Mouse (Mus musculus): ENCODE measurements at regions not wholly inside any gene's neighbourhood (a gene's known extent, or its start where the extent isn't known, plus 50 kb on each side); places are given as distances from the start of the nearest gene placed in this dataset.

- DNase-seq (ENCODE audit: low spot score in 2 of 2), result no peak
Observed at GRCm38 (mm10) chr2:128298996-128299395, 173.2 kb downstream of the Bcl2l11 start.

GRCm38 (mm10) chr2:128301709-128302108 lies 175.9 kb downstream of the Bcl2l11 start:
- DNase-seq (ENCODE audit: low spot score in 2 of 2), result no peak

GRCm38 (mm10) chr2:128304063-128304712 lies 178.3 kb downstream of the Bcl2l11 start:
- DNase-seq (ENCODE audit: low spot score in 2 of 2), result no peak

GRCm38 (mm10) chr2:128306693-128307092 lies 180.9 kb downstream of the Bcl2l11 start:
- DNase-seq (ENCODE audit: low spot score in 2 of 2), result no peak

- no peak for DNase-seq (ENCODE audit: low spot score in 2 of 2)
Observed at GRCm38 (mm10) chr2:128309541-128310030, 183.7 kb downstream of the Bcl2l11 start.

- peak; percentile 67 to 76 for DNase-seq (ENCODE audit: low spot score in 2 of 2)
Observed at GRCm38 (mm10) chr2:128310081-128310480, 184.2 kb downstream of the Bcl2l11 start.

GRCm38 (mm10) chr2:128312084-128312594 lies 186.3 kb downstream of the Bcl2l11 start:
- peak in 1 of 2 experiments; percentile 68 for DNase-seq (ENCODE audit: low spot score in 2 of 2)

GRCm38 (mm10) chr2:128312659-128313581 lies 187.1 kb downstream of the Bcl2l11 start:
- DNase-seq (ENCODE audit: low spot score in 2 of 2), result no peak

GRCm38 (mm10) chr2:128313582-128313918 lies 187.7 kb downstream of the Bcl2l11 start:
- no peak for DNase-seq (ENCODE audit: low spot score in 2 of 2)

- no peak for DNase-seq (ENCODE audit: low spot score in 2 of 2)
Observed at GRCm38 (mm10) chr2:128313948-128314347, 188.1 kb downstream of the Bcl2l11 start.

- DNase-seq (ENCODE audit: low spot score in 2 of 2), result no peak
Observed at GRCm38 (mm10) chr2:128316516-128316915, 190.7 kb downstream of the Bcl2l11 start.

GRCm38 (mm10) chr2:128318266-128318665 lies 192.4 kb downstream of the Bcl2l11 start:
- no peak for DNase-seq (ENCODE audit: low spot score in 2 of 2)

GRCm38 (mm10) chr2:128318956-128319355 lies 193.1 kb downstream of the Bcl2l11 start:
- DNase-seq (ENCODE audit: low spot score in 2 of 2), result no peak

GRCm38 (mm10) chr2:128321475-128321874 lies 195.6 kb downstream of the Bcl2l11 start:
- DNase-seq (ENCODE audit: low spot score in 2 of 2), result no peak

GRCm38 (mm10) chr2:128324256-128325096 lies 198.6 kb downstream of the Bcl2l11 start:
- DNase-seq (ENCODE audit: low spot score in 2 of 2), result no peak

GRCm38 (mm10) chr2:128325097-128325421 lies 199.2 kb downstream of the Bcl2l11 start:
- no peak for DNase-seq (ENCODE audit: low spot score in 2 of 2)

- no peak for DNase-seq (ENCODE audit: low spot score in 2 of 2)
Observed at GRCm38 (mm10) chr2:128325456-128325855, 199.6 kb downstream of the Bcl2l11 start.

GRCm38 (mm10) chr2:128330833-128331232 lies 205.0 kb downstream of the Bcl2l11 start:
- no peak for DNase-seq (ENCODE audit: low spot score in 2 of 2)

- no peak for DNase-seq (ENCODE audit: low spot score in 2 of 2)
Observed at GRCm38 (mm10) chr2:128331275-128331674, 205.4 kb downstream of the Bcl2l11 start.

- DNase-seq (ENCODE audit: low spot score in 2 of 2), result no peak
Observed at GRCm38 (mm10) chr2:128331681-128332080, 205.8 kb downstream of the Bcl2l11 start.
